Mouse (Mus musculus) embryonic facial prominence, embryonic 10.5 days (tissue): ENCODE results near the gene Uts2. TPM values are rescaled to one million over a fixed set of nuclear protein-coding genes. Genes with fewer than 3 reads are reported as not detected.

Source experiments
- DNase-seq: peaks from one replicate; pipeline ENCODE4 v3.0.0-alpha.2; 2017; ENCODE audit warnings: low spot score
- H3K27ac ChIP-seq: fragments of 300-500 bp; sonication (generic); replicated peaks from 2 replicates; pipeline ENCODE4 v1.5.1; 2016; ENCODE audit warnings: mild to moderate bottlenecking
- H3K27me3 ChIP-seq: fragments of 300-500 bp; sonication (generic); replicated peaks from 2 replicates; pipeline ENCODE4 v1.6.1; 2016; ENCODE audit warnings: low read depth, mild to moderate bottlenecking; ENCODE audit not compliant: poor library complexity, severe bottlenecking
- H3K36me3 ChIP-seq: fragments of 300-500 bp; sonication (generic); replicated peaks from 2 replicates; pipeline ENCODE4 v1.6.1; 2016; ENCODE audit warnings: mild to moderate bottlenecking, moderate library complexity
- H3K4me1 ChIP-seq: fragments of 300-500 bp; sonication (generic); 2 replicates; pipeline ENCODE4 v1.6.1; 2016
- H3K4me3 ChIP-seq: fragments of 300-500 bp; sonication (generic); 2 replicates; pipeline ENCODE4 v1.5.1; 2016; ENCODE audit warnings: mild to moderate bottlenecking, moderate library complexity
- H3K9me3 ChIP-seq: fragments of 300-500 bp; sonication (generic); 2 replicates; pipeline ENCODE4 v1.6.1; 2016; ENCODE audit warnings: mild to moderate bottlenecking
- WGBS: fragments of 180-500 bp; shearing (Covaris S2); methylation state at CpG from one replicate; pipeline ENCODE4 v1.1.7; 2016; 5-methylcytosine and 5-hydroxymethylcytosine counted together
- polyA plus RNA-seq: library from polyadenylated mRNA; unstranded; fragments of >200 nt; fragmentation: Nextera tagmentation; extraction: Ambion mirVana; gene quantifications from 2 replicates; pipeline ENCODE4 v1.2.1, GENCODE M21; 2016

Uts2 gene
- polyA plus RNA-seq, 1 experiment from 2014 or later = not detected

DNA sequence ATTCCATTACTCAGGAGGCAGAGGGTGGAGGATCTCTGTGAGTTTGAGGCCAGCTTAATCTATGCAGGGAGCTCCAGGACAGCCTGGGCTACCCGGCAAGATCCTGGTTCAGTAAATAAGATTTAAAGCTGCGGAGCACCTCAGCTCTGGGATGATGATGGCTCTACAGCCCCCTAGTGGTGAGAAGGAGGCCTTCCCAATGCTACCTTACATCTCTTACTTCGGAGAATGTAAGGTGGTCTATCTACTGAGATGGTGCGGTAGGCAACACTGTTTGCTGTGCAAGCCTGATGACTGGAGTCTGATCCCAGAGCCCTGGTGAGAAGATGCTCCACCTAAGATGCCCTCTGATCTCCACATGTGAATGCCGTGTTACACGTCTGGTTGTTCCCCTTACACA, 30.1 kb downstream of the Uts2 start:
- 55% methylated on average over 6 of the region's 6 CpGs for WGBS
- peak; percentile 53 for DNase-seq
- Histone ChIP-seq H3K27ac (no peak overlapping the region), H3K4me3 (no peak overlapping the region), H3K9me3 (no peaks in the 10 kb centered on the region), H3K36me3 (peaks cover 11% of the 10 kb centered on the region; the same call in 1 of the 2 replicates), H3K4me1 (no peaks in the 10 kb centered on the region), H3K27me3 (no peaks in the 10 kb centered on the region)

DNA sequence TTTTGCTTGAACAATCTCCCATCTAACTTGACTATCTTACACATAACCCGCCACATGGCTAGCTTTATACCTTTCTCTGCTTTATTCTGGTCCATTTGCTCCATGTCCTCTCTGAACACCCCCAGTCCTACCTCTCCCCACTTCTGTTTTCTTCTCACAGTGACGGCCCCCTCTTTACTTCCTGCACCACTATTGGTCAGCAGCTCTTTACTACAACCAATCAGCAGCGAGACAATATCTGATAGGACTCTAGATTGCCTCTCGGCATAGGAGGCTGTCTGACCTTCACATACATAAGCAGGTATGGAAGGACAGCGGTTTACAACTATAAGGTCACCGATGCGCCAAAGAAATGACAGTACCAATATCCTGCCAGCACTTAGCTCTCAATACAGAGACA, 39.6 kb downstream of the Uts2 start:
- DNase-seq = no peak
- Histone ChIP-seq H3K27ac (no peak overlapping the region), H3K9me3 (no peaks in the 10 kb centered on the region), H3K4me1 (no peaks in the 10 kb centered on the region), H3K27me3 (no peaks in the 10 kb centered on the region), H3K4me3 (no peak overlapping the region), H3K36me3 (peaks cover 5% of the 10 kb centered on the region; the same call in 1 of the 2 replicates)
- WGBS = 88% methylated on average over 7 of the region's 7 CpGs

DNA sequence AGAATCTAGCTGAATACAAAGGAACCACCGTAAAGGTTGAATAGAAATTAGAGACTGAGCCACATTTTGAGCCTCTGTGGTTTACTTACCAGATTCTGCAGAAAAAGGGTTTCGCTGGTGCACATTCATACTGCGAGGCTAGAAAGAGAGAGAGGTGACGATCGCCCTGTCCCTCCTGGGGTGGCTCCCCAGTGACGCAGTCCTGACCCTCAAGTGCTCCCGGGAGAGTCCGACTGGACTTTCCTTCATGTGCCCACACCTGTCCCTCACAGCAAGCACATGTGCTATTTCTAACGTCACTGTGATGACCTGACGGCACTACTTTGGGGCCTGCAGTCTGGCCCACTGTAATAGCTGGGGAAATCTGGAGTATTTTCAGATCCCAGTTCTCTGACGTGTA, 40.9 kb downstream of the Uts2 start:
- H3K9me3 ChIP-seq = no peaks in the 10 kb centered on the region
- DNase-seq = no peak
- no peak overlapping the region for H3K27ac ChIP-seq
- H3K4me1 ChIP-seq = no peaks in the 10 kb centered on the region
- 0 out of 2 replicates have a peak, but pooled peaks cover 2% of the 10 kb centered on the region for H3K27me3 ChIP-seq
- no peak overlapping the region for H3K4me3 ChIP-seq
- peaks cover 3% of the 10 kb centered on the region; the same call in 1 of the 2 replicates for H3K36me3 ChIP-seq
- 90% methylated on average over 11 of the region's 11 CpGs for WGBS

DNA sequence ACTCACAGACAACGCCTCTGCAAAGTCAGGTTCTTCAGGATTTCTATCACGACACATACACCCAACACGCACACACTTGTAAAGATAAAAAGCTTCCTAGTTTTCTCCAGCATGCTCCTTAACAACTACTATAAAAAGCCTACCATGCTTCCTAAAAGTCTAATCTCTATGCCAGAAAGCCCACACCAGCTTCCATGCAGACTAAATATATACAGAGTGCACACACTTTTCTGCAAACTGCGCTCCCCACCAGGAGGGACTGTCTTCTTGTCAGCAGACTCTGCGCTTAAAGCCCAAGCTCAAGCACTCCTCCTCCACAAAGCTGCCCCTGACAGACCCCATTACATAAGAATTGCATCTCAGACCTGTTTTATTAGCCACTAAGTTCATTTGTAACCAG, 44.6 kb downstream of the Uts2 start:
- Histone ChIP-seq H3K36me3 (peaks cover 3% of the 10 kb centered on the region), H3K4me1 (peaks cover 20% of the 10 kb centered on the region), H3K4me3 (no peak overlapping the region), H3K27me3 (0 out of 2 replicates have a peak, but pooled peaks cover 8% of the 10 kb centered on the region), H3K9me3 (no peaks in the 10 kb centered on the region), H3K27ac (no peak overlapping the region)
- WGBS = 88% methylated on average over 5 of the region's 5 CpGs
- DNase-seq = no peak

DNA sequence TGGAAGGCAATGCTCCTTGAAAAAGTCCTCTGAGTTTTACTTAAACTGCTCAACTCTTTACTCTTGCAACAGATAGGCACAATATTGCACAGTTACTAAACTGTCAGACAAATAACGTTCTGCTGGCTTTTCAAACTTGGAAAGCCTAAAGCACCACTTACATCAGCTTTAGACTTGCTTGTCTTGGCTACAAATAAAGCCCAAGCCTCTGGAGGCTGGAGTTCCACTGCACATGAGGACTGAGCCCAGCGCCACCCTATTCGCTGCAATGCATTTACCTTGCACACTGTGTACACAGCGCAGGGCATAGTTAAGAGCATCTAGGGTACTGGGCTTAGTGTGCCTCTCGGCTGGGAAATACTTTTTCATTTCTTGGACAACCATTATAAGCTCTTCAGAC, 46.4 kb downstream of the Uts2 start:
- WGBS = 56% methylated on average over 5 of the region's 5 CpGs
- Histone ChIP-seq H3K27ac (no peak overlapping the region), H3K36me3 (peaks cover 21% of the 10 kb centered on the region), H3K4me1 (peaks cover 20% of the 10 kb centered on the region), H3K4me3 (peak overlapping the region; percentile 71), H3K9me3 (no peaks in the 10 kb centered on the region), H3K27me3 (0 out of 2 replicates have a peak, but pooled peaks cover 8% of the 10 kb centered on the region)
- DNase-seq = no peak

DNA sequence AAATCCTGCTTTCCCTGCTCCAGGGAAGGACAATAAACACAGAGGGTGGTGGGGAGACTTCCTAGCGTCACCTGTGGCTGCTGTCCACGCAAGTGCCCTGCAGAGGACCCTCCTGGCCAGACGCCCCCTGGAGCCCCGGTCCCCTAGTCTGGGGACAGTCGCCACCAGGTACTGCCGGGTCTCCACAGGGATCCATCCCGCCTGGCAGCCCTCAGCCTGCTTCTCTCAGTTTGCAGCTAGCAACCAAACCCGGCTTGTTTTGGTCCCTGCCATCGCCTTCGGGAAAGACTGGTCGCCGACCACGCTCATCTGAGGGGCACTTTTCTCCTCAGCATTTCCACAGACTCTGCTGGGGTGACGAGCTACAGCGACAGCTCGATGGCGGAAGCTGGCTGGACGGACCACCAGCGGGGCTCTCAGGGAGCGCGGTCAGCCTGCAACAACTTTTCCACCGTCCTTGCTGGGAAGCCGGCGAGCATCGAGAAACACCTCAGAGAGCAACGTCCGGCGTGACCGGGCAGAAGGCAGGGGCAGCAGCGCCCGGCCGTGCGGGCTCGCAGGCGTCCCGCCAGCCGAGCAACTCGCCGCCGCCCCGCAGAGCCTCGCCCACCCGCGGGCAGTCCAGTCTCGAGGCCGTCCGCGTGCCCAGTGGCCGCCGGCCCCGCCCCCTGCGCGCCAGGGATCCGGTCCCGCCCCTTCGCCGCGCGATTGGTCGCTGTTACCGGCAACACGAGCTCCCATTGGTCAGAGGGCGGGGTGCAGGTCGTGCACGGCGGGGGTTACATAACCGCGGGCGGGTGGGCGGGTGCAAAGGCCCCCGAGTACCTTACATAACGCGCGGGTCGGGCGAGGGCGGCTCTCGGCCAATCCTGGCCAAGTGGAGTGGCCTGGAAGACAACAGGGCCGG, 47.4 kb downstream of the Uts2 start, which contains the start of gene Per3:
Gene Per3 (minus strand): TSS at position 629 of the 907 bp plus-strand sequence.
- peak within 1 kb of the TSS; percentile 83 for H3K27ac ChIP-seq
- DNase-seq = peak; percentile 98
- WGBS = under 1% methylated on average over 79 of the region's 79 CpGs
- H3K4me1 ChIP-seq = peaks cover 20% of the 10 kb centered on the region
- peak within 1 kb of the TSS; percentile 71 for H3K4me3 ChIP-seq
- H3K27me3 ChIP-seq = 0 out of 2 replicates have a peak, but pooled peaks cover 8% of the 10 kb centered on the region
- peaks cover 29% of the 10 kb centered on the region for H3K36me3 ChIP-seq
- no peaks in the 10 kb centered on the region for H3K9me3 ChIP-seq

DNA sequence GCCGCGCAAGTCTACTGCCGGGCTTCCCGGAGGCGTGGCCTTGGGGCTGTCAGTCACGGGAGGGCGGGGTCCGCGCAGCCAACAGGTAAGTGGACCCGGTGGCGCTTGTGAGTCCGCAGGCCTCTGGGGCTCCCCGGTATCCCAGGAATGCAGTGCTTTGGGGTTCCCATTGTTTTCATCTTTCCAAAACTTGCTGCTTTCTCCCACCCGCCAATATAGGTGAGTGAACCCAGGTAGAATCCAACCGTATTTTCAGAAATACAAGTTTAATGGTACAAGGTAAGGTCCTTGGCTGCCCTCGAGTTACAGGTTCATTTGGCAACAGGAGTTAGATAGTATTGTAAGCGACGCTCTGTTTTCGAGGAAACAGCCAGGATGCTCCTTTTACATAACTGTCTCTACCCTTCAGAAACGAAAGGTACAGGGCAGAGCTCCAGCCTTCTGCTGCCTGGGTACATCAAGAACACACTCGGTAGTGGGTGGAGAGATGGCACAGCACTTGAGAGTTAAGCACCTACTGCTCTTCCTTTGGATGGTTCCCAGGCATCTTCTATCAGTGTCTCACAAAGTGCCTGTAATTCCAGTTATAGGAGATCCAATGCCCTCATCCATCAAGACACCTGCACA, 48.2 kb downstream of the Uts2 start:
- DNase-seq = no peak
- Histone ChIP-seq H3K9me3 (no peaks in the 10 kb centered on the region), H3K27me3 (0 out of 2 replicates have a peak, but pooled peaks cover 8% of the 10 kb centered on the region), H3K36me3 (peaks cover 36% of the 10 kb centered on the region), H3K27ac (peak overlapping the region; percentile 83), H3K4me1 (peaks cover 20% of the 10 kb centered on the region), H3K4me3 (peak overlapping the region; percentile 71)
- 6% methylated on average over 21 of the region's 21 CpGs for WGBS

DNA sequence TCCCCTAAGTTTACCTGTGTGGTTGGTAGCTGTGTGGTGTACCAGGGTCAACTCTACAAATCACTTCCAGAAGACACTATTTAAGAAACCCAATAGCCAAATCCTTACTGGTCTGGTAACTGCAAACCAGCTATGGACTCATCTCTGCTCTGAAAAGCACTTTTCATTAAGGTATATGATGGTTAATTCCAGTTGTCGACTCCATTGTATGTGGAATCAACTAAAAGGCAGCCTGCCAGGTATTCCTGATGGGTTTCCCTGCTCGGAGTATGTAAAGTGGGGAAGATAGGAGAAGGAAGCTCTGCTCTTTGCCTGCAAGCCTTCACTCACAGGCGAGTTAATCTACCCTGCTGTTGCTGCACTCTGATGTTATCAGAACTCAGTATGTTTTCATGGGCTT, 49.6 kb downstream of the Uts2 start:
- WGBS = 87% methylated on average over 3 of the region's 3 CpGs
- Histone ChIP-seq H3K4me3 (no peak overlapping the region), H3K27me3 (0 out of 2 replicates have a peak, but pooled peaks cover 8% of the 10 kb centered on the region), H3K4me1 (peaks cover 20% of the 10 kb centered on the region), H3K27ac (no peak overlapping the region), H3K9me3 (no peaks in the 10 kb centered on the region), H3K36me3 (peaks cover 49% of the 10 kb centered on the region)
- no peak for DNase-seq

DNA sequence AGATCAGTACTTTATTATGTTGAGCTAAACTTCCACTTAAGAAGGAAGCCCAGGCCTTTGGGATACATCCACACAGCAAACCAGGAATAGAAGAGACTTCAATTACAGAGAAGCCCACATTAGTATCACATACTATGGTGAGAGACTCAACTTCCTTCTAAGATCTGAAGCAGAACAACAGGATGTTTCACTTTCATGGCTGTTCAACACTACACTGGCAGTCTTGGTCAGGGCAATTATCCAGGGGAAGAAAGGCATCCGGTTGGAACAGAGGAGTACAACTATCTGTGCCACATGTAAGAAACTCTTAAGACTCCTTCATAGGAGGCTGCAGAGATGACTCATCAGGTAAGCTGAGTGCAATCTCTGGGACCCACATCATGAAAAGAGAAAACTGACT, 54.3 kb downstream of the Uts2 start:
- peaks cover under 1% of the 10 kb centered on the region; the same call in 1 of the 2 replicates for H3K4me1 ChIP-seq
- H3K27me3 ChIP-seq = no peaks in the 10 kb centered on the region
- H3K36me3 ChIP-seq = peaks cover 81% of the 10 kb centered on the region
- no peaks in the 10 kb centered on the region for H3K9me3 ChIP-seq
- no peak overlapping the region for H3K4me3 ChIP-seq
- 96% methylated on average over 1 of the region's 1 CpGs for WGBS
- no peak overlapping the region for H3K27ac ChIP-seq
- no peak for DNase-seq

Other genes starting within 250 kb of the Uts2 start
- gene Errfi1, start 143.2 kb upstream of the Uts2 start, polyA plus RNA-seq = 27.0 and 28.1 TPM in 2 replicates
- 496 and 508 TPM in 2 replicates for gene Park7, start 82.7 kb upstream of the Uts2 start, polyA plus RNA-seq
- 0.38 and 0.69 TPM in 2 replicates for gene Tnfrsf9, start 82.5 kb upstream of the Uts2 start, polyA plus RNA-seq
- gene Per3, start 47.6 kb downstream of the Uts2 start, polyA plus RNA-seq = 7.8 TPM in 2 replicates
- 105 and 110 TPM in 2 replicates for gene Vamp3, start 60.9 kb downstream of the Uts2 start, polyA plus RNA-seq
- not detected in 2 replicates for gene Gm13090, start 92.5 kb downstream of the Uts2 start, polyA plus RNA-seq